Mouse (Mus musculus): ENCODE measurements around the gene Gm26558. TPM values are rescaled to one million over a fixed set of nuclear protein-coding genes. Genes with fewer than 3 reads are reported as not detected.
A peak's percentile ranks its signal among the peaks of the same experiment; 100 is the strongest.

The Gm26558 gene
- total RNA-seq, 1 experiment from 2014 or later, result not detected

- ATAC-seq (replicated peaks; ENCODE audit: insufficient number of reproducible peaks, low FRiP score, low TSS enrichment, poor library complexity, severe bottlenecking), result peak; percentile 75
These were observed 47.1 kb downstream of the Gm26558 start for GRCm38 (mm10) chr2:70614745-70615351.

Other genes starting within 250 kb of the Gm26558 start
- gene Sp5, start 187.2 kb downstream of the Gm26558 start, total RNA-seq (2017), result not detected in 3 replicates
- not detected in 3 replicates for gene Erich2, start 153.3 kb downstream of the Gm26558 start, total RNA-seq (2017)
- gene Gad1, start 109.0 kb downstream of the Gm26558 start, total RNA-seq (2017), result 0.38 to 1.6 TPM in 2 of 3 replicates, not detected in the other
- gene Gorasp2, start 532 bp downstream of the Gm26558 start, total RNA-seq (2017), result 36.6 to 41.3 TPM (median 39.7 TPM) in 3 replicates
- 79.4 to 108 TPM (median 81.9 TPM) in 3 replicates for gene Tlk1, start 163.6 kb upstream of the Gm26558 start, total RNA-seq (2017)

Data from monocyte, adult 5-6 weeks (primary cell).